Mouse (Mus musculus): Measurements from ENCODE around the gene Sgms1. TPM values are rescaled to one million over a fixed set of nuclear protein-coding genes. Genes with fewer than 3 reads are reported as not detected.

Gene Sgms1
- polyA plus RNA-seq, 1 experiment: 42.2 TPM

DNA sequence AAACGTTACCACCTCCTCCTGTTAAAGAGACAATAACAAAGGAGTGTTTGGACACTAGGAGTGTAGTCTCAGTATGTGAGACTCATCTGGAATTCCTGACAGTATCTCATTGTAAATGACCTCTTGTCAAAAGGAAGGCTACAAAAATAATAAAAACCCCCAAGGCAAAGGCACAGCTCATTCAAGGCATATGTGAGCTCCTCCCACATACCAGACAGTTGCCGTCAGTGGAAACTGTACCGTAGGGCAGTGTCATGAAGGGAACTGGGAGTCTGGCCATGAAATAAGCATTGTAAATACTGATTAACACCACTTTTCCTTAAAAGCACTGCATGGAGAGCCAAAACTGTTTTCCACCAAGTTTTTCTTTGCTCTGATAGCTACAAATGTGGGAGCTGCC, 43.3 kb downstream of the Sgms1 start:
- Histone ChIP-seq H3K4me1 (ENCODE audit: control insufficient read depth, insufficient read depth, low read length) (peaks cover 31% of the 10 kb centered on the region), H3K27ac (ENCODE audit: insufficient read depth, low read length) (peak overlapping the region; percentile 89), H3K4me3 (ENCODE audit: insufficient read depth, low read length) (no peak overlapping the region)
- TF ChIP-seq CTCF (IDR thresholded peaks at IDR 0.05; ENCODE audit: borderline replicate concordance, insufficient read depth, low read length) (no peak), POLR2A (IDR thresholded peaks at IDR 0.05; ENCODE audit: low read depth, low read length) (no peak)

DNA sequence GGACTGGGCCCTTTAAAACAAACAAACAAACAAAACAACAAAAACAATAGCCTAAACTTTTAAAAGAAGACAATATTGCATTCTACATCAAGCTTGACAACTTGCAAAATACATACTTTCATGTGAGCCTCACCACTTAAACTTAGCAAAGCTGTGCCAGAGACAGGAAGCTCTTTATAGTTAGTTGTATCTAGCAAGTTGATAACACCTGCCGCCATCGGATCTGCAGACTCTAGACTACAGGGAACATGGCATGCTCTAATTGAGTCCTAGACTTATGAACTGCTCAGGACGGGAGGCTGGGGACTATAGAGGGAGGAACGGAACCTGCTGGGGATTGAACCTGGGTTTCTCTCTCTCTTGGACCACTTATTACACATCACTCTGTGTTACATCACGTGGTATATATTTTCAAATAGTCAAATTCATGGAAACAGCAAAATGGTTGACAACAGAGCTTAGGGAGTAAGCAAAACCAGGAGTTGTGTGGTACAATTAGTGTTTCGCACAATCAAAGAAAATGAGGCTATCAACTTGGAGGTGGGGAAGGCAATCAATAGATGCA, 44.3 kb downstream of the Sgms1 start:
- H3K4me1 ChIP-seq (ENCODE audit: control insufficient read depth, insufficient read depth, low read length): peaks cover 36% of the 10 kb centered on the region
- TF ChIP-seq CTCF (IDR thresholded peaks at IDR 0.05; ENCODE audit: borderline replicate concordance, insufficient read depth, low read length): no peak
- TF ChIP-seq POLR2A (IDR thresholded peaks at IDR 0.05; ENCODE audit: low read depth, low read length): no peak
- peak overlapping the region; percentile 89 for H3K27ac ChIP-seq (ENCODE audit: insufficient read depth, low read length)
- H3K4me3 ChIP-seq (ENCODE audit: insufficient read depth, low read length): no peak overlapping the region

DNA sequence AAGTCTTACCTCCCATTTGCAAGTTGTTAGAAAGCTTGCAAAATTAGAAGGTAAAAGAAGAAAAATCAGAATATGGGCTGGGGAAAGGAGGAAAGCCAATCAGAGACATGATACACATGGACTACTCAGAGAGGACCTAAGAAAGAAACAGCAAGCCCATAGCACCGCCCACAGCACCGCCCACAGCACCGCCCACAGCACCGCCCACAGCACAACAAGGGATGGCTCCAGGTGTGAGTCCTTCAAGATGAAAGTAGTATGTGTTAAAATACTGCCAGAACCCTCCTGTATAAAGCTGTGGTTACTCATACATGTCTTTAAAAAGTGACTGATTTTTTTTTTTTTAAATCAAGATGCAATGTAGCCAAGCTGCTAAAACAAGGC, 44.8 kb downstream of the Sgms1 start:
- Histone ChIP-seq H3K27ac (ENCODE audit: insufficient read depth, low read length) (no peak overlapping the region), H3K4me1 (ENCODE audit: control insufficient read depth, insufficient read depth, low read length) (peaks cover 34% of the 10 kb centered on the region), H3K4me3 (ENCODE audit: insufficient read depth, low read length) (no peak overlapping the region)
- no peak for TF ChIP-seq CTCF (IDR thresholded peaks at IDR 0.05; ENCODE audit: borderline replicate concordance, insufficient read depth, low read length)
- TF ChIP-seq POLR2A (IDR thresholded peaks at IDR 0.05; ENCODE audit: low read depth, low read length): no peak

DNA sequence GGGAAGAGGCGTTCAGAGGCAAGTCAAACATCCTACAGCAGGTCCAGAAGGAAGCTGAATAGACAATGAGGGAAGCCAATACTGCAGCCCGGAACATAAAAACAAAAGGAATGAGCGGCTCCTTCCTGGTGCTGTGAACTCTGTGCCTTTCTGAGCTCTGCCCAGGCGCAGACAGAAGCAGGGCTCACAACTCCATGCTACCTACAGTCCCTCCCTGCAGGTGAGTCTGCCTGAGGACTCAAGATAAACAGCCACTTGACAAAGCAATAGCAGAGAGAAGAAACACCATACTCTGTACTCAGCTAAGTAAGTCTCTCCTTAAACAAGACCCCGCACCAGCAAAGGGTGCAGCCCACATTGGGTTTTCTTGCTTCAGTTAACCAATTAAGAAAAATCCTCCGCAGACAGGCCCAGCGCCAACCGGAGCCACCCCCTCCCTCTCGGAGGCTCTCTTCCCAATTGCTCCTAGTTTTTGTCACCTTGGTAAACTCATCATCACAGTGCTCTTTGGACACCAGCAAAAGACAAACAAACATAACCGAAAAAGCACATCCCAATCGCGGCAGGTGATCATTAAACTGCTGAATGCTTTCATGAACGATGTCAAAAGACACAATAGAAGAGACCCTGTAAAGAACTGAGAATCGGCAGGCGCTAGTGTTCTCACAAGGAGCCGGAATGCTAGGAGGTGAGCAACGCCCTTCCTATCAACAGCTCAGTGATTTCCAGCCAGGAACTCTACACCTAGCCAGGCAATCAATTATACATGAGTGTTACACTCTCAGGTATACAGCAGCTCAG, 45.4 kb downstream of the Sgms1 start:
- Histone ChIP-seq H3K27ac (ENCODE audit: insufficient read depth, low read length) (no peak overlapping the region), H3K4me1 (ENCODE audit: control insufficient read depth, insufficient read depth, low read length) (peaks cover 34% of the 10 kb centered on the region)

DNA sequence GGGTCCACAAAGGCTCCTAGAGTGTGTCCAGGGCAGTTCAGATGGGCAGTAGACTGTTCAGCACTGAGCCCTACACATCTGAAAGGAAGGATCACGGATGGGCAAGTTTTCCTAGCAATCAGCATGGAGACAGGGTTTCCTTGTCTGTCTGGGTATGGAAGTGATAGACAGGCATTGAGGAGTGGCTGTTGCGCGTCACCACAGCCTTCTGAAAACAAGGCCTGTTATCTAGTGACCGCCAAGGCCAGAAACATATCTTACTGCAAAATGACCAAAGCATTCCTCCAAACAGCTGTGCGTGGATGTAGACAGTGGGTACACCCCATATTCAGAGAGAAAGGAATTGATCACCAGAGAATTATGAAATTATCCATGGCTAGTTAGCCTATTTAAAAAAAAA, 47.1 kb downstream of the Sgms1 start:
- H3K4me3 ChIP-seq (ENCODE audit: insufficient read depth, low read length): no peak overlapping the region
- no peak overlapping the region for H3K27ac ChIP-seq (ENCODE audit: insufficient read depth, low read length)
- peaks cover 33% of the 10 kb centered on the region for H3K4me1 ChIP-seq (ENCODE audit: control insufficient read depth, insufficient read depth, low read length)
- TF ChIP-seq POLR2A (IDR thresholded peaks at IDR 0.05; ENCODE audit: low read depth, low read length) (no peak), CTCF (IDR thresholded peaks at IDR 0.05; ENCODE audit: borderline replicate concordance, insufficient read depth, low read length) (no peak)

More for the DNA sequence above, 45.4 kb downstream of the Sgms1 start:
- TF ChIP-seq POLR2A (IDR thresholded peaks at IDR 0.05; ENCODE audit: low read depth, low read length): no peak
- no peak for TF ChIP-seq CTCF (IDR thresholded peaks at IDR 0.05; ENCODE audit: borderline replicate concordance, insufficient read depth, low read length)
- H3K4me3 ChIP-seq (ENCODE audit: insufficient read depth, low read length): no peak overlapping the region

DNA sequence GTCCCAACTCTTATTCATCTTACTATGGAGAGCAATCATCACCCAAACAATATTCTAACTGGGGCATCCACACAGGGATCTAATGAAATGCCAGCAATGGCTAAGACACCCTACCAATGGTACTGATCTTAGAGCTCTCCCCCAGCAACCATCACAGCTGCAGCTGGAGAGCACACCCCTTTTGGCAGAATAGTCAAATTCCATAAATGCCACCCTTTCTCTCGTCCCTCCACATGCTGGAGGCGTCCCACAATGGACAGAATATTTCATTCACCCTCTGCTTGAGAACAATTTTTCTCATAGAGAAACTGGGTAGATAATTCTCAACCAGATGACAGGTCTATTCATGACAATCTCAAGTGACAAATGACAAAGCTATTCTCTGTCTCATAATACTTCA, 48.4 kb downstream of the Sgms1 start:
- TF ChIP-seq POLR2A (IDR thresholded peaks at IDR 0.05; ENCODE audit: low read depth, low read length): no peak
- TF ChIP-seq CTCF (IDR thresholded peaks at IDR 0.05; ENCODE audit: borderline replicate concordance, insufficient read depth, low read length): no peak
- Histone ChIP-seq H3K4me1 (ENCODE audit: control insufficient read depth, insufficient read depth, low read length) (peaks cover 32% of the 10 kb centered on the region), H3K4me3 (ENCODE audit: insufficient read depth, low read length) (no peak overlapping the region), H3K27ac (ENCODE audit: insufficient read depth, low read length) (no peak overlapping the region)

DNA sequence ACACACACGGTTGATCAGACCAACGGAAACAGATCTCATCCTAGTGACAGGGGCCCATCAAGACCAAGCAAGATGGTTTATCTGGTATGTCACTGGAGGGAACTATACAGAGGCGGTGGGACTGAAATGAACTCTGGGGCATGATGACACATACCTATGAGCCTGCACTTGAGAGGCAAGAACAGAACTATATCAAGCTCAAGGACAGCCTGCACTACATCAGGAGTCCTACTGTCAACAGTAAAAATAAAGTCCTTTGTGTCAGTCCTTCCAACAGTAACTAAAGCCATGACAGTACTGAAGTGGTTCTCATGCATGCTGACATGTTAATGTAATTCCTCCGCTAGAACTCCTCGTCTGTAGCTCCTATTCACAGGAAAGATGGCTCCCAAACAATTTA, 49.3 kb downstream of the Sgms1 start:
- Histone ChIP-seq H3K27ac (ENCODE audit: insufficient read depth, low read length) (no peak overlapping the region), H3K4me1 (ENCODE audit: control insufficient read depth, insufficient read depth, low read length) (peaks cover 24% of the 10 kb centered on the region), H3K4me3 (ENCODE audit: insufficient read depth, low read length) (no peak overlapping the region)
- TF ChIP-seq CTCF (IDR thresholded peaks at IDR 0.05; ENCODE audit: borderline replicate concordance, insufficient read depth, low read length) (no peak), POLR2A (IDR thresholded peaks at IDR 0.05; ENCODE audit: low read depth, low read length) (no peak)

DNA sequence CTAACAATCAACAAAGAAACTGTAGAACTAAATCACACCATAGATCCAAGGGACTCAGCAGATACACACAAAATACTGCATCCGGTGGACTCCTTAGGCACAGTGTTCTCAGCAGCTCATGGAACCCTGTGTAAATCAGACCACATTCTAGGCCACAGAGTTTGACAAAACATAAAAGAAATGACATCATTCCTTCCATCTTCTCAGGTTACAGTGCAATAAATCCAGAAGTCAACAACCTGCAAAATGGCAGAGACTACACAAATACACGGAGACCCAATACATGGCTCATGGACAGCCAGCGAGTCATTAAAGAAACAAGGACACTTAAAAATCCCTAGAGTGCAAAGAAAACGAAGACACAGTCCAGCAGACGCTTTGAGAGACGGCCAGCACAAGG, 51.8 kb downstream of the Sgms1 start:
- Histone ChIP-seq H3K27ac (ENCODE audit: insufficient read depth, low read length) (peak overlapping the region; percentile 58), H3K4me1 (ENCODE audit: control insufficient read depth, insufficient read depth, low read length) (peaks cover 14% of the 10 kb centered on the region), H3K4me3 (ENCODE audit: insufficient read depth, low read length) (no peak overlapping the region)
- TF ChIP-seq CTCF (IDR thresholded peaks at IDR 0.05; ENCODE audit: borderline replicate concordance, insufficient read depth, low read length) (no peak), POLR2A (IDR thresholded peaks at IDR 0.05; ENCODE audit: low read depth, low read length) (no peak)

DNA sequence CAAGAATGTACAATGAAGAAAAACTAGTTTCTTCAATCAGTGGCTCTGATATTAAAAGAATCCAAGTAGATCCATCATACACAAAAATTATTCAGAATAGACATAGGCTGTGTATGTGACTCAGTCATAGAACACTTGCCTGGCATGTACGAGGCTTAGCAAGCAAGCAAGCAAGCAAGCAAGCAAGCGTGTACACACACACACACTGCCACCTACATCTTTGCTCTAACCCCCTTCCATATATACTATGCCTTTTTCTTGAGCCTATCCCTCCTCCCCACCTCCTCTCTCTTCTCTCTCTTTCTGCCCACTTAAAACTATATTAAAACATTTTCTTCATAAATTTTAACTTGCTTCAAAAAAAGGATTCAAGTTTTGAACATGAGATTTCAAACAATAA, 54.8 kb downstream of the Sgms1 start:
- H3K4me1 ChIP-seq (ENCODE audit: control insufficient read depth, insufficient read depth, low read length): peaks cover 7% of the 10 kb centered on the region; the same call in 1 of the 2 replicates
- H3K4me3 ChIP-seq (ENCODE audit: insufficient read depth, low read length): no peak overlapping the region
- TF ChIP-seq POLR2A (IDR thresholded peaks at IDR 0.05; ENCODE audit: low read depth, low read length) (no peak), CTCF (IDR thresholded peaks at IDR 0.05; ENCODE audit: borderline replicate concordance, insufficient read depth, low read length) (no peak)

DNA sequence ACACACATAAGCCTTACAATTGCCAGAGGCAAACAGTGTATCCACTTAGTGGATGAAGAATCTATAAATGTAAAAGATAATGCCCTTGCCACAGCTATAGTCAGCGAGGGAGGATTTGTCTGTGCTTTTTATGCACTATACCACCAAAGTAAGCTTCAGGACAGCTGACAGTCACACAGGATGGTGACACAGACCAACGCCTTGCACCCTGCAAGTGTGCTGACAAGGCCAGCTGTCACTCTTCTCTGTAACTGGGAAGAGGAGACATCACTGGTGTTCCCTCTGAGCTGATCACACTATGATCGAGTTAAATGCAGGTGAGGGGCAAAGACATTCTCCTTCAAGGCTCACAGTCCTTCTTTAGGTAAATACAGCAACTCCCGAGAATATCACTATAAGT, 56.0 kb downstream of the Sgms1 start:
- peaks cover 7% of the 10 kb centered on the region; the same call in 1 of the 2 replicates for H3K4me1 ChIP-seq (ENCODE audit: control insufficient read depth, insufficient read depth, low read length)
- no peak overlapping the region for H3K27ac ChIP-seq (ENCODE audit: insufficient read depth, low read length)
- H3K4me3 ChIP-seq (ENCODE audit: insufficient read depth, low read length): no peak overlapping the region
- TF ChIP-seq POLR2A (IDR thresholded peaks at IDR 0.05; ENCODE audit: low read depth, low read length) (no peak), CTCF (IDR thresholded peaks at IDR 0.05; ENCODE audit: borderline replicate concordance, insufficient read depth, low read length) (no peak)

More for the DNA sequence above, 54.8 kb downstream of the Sgms1 start:
- H3K27ac ChIP-seq (ENCODE audit: insufficient read depth, low read length): no peak overlapping the region

Measured in embryonic fibroblast, embryonic 13.5 days (primary cell).